Mouse (Mus musculus): Measurements from ENCODE around the gene Tnc.

DNA sequence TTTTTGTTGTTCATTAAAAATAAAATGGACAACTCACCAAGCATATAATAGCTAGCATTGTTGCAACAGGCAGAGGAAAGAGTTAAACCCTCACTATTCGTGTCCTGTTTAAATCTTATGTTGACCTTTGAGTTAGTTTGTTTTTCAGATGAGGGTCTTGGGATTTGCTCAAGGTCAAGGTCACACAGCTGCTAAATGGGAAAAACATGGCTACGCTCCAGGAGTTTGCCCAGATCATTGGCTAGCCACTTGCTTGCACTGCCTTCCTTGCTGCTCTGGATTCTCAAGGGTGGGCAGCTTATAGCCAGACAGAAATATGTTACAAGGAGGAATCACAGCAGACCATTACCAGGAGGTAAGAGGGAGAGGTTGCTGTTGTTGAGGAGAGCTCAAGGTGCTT lies 67.2 kb downstream of the Tnc start:
- TF ChIP-seq CTCF (IDR thresholded peaks at IDR 0.05; ENCODE audit: borderline replicate concordance, insufficient read depth, low read length) (no peak), POLR2A (IDR thresholded peaks at IDR 0.05; ENCODE audit: low read depth, low read length) (no peak)

Data from embryonic fibroblast, embryonic 13.5 days (primary cell).